Mouse (Mus musculus) C2C12 (cell line): ENCODE results near the gene Thap12.

Source experiments
- CEBPB ChIP-seq: IDR thresholded peaks from one replicate; pipeline ENCODE4 v1.6.1; 2011; ENCODE audit warnings: low read depth, mild to moderate bottlenecking, control low read depth, moderate library complexity
- CTCF ChIP-seq: IDR thresholded peaks from one replicate; pipeline ENCODE4 v1.5.1; 2011; ENCODE audit not compliant: control insufficient read depth, insufficient read depth, insufficient read length
- MAX ChIP-seq: IDR thresholded peaks from one replicate; pipeline ENCODE4 v1.6.1; 2011; ENCODE audit warnings: mild to moderate bottlenecking, control low read depth

DNA sequence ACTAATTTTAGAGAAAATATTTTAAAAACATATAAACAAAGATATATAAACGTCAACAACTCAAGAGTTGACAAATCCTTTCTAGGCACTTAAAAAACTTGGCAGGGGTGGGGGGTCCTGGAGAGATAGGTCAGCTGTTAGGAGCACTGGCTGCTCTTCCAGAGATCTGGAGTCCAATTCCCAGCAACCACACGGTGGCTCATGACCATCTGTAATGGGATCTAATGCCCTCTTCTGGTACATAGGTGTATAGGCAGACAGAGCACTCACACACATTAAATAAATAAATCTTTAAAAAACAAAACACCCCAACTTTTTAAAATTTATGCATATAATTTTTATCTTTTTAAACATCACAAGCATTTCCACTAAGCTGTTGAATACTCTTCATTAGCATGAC is 5.4 kb upstream of the Thap12 start:
- TF ChIP-seq CEBPB (no peak), CTCF (peak; percentile 12), MAX (no peak)
